Mouse (Mus musculus) fibroblast of lung, adult 2 months (primary cell): ENCODE data around the gene Grasp.
A peak's percentile ranks its signal among the peaks of the same experiment; 100 is the strongest.

ENCODE experiments used
- DNase-seq: peaks from one replicate; pipeline ENCODE4 v3.0.0-alpha.2; 2011; ENCODE audit warnings: low read depth

The Grasp gene

GRCm38 (mm10) chr15:101224006-101224906 is at the start of gene Grasp:
Grasp (plus strand) TSS chr15:101224188.
- no peak for DNase-seq

- no peak for DNase-seq
Observed at GRCm38 (mm10) chr15:101174294-101175130, 49.5 kb upstream of the Grasp start.

- DNase-seq: no peak
Observed at GRCm38 (mm10) chr15:101175131-101175460, 48.9 kb upstream of the Grasp start.

GRCm38 (mm10) chr15:101175613-101176283 is 48.2 kb upstream of the Grasp start:
- DNase-seq: no peak

GRCm38 (mm10) chr15:101176284-101176680 is 47.7 kb upstream of the Grasp start:
- peak; percentile 85 for DNase-seq

GRCm38 (mm10) chr15:101176795-101177691 is 46.9 kb upstream of the Grasp start:
- no peak for DNase-seq

GRCm38 (mm10) chr15:101180363-101181105 is 43.5 kb upstream of the Grasp start:
- no peak for DNase-seq

GRCm38 (mm10) chr15:101181106-101181466 is 42.9 kb upstream of the Grasp start:
- no peak for DNase-seq

GRCm38 (mm10) chr15:101181500-101181899 is 42.5 kb upstream of the Grasp start:
- DNase-seq: peak; percentile 67

GRCm38 (mm10) chr15:101182676-101183075 is 41.3 kb upstream of the Grasp start:
- DNase-seq: peak; percentile 81

- no peak for DNase-seq
Observed at GRCm38 (mm10) chr15:101184300-101184699, 39.7 kb upstream of the Grasp start.

GRCm38 (mm10) chr15:101185549-101185948 is 38.4 kb upstream of the Grasp start:
- DNase-seq: no peak

GRCm38 (mm10) chr15:101187907-101188306 is 36.1 kb upstream of the Grasp start:
- no peak for DNase-seq

- DNase-seq: no peak
Observed at GRCm38 (mm10) chr15:101189981-101190761, 33.8 kb upstream of the Grasp start.

- DNase-seq: no peak
Observed at GRCm38 (mm10) chr15:101190762-101191150, 33.2 kb upstream of the Grasp start.

- DNase-seq: peak; percentile 89
Observed at GRCm38 (mm10) chr15:101191459-101192259, 32.3 kb upstream of the Grasp start.

GRCm38 (mm10) chr15:101192260-101192640 is 31.7 kb upstream of the Grasp start:
- no peak for DNase-seq

- no peak for DNase-seq
Observed at GRCm38 (mm10) chr15:101192651-101193050, 31.3 kb upstream of the Grasp start.

GRCm38 (mm10) chr15:101193971-101194370 is 30.0 kb upstream of the Grasp start:
- DNase-seq: no peak
